Mouse (Mus musculus) embryonic fibroblast, embryonic 13.5 days (primary cell): ENCODE measurements around the gene Bcl11b.

ENCODE experiments used
- CTCF ChIP-seq: IDR thresholded peaks from 2 replicates; pipeline ENCODE4 v1.5.1; 2011; ENCODE audit warnings: mild to moderate bottlenecking, control low read depth, low read length, moderate library complexity, borderline replicate concordance; ENCODE audit not compliant: insufficient read depth
- POLR2A ChIP-seq: IDR thresholded peaks from 2 replicates; pipeline ENCODE4 v1.6.1; 2011; ENCODE audit warnings: low read depth, mild to moderate bottlenecking, control low read depth, low read length, moderate library complexity

GRCm38 (mm10) chr12:107924696-107925095 is 78.7 kb downstream of the Bcl11b start:
- no peak for TF ChIP-seq CTCF
- TF ChIP-seq POLR2A, result no peak
